8 mouse cellular contexts compared by ENCODE assay signal in the genomic region with DNA sequence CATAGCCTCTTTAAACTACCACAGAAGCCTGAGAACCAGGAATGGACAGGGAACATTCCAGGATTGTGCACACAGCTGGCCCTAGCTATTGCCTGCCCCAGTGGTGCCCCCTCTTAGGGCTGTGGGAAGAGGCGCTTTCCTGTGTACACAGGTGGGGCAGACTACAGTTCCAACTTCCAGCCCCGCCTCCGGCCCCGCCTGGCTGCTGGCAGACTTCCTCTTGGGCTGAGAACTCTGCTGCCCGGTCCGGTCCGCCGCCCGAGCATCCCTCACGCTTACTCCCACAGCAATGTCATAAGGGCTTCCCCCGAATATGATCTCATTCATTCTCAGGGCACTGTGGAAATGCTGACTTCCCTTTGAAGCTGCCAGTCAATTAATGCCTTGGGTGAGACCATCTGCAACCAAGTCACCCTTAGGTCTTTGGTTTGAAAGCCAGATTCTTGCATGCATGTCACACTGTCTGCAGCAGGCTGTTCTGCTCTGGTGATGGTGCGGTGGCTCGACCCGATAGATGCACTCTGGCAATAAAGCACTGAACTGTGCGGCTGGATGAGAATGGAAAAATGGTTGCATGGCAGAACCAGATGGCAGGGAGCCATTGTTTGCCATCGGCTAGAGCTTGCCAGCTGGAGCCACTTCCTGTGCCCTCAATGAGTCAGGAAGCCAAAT. TPM values are rescaled to one million over a fixed set of nuclear protein-coding genes. Genes with fewer than 3 reads are reported as not detected.
DNase-seq lines count a peak whose midpoint lies in the region; ATAC-seq and TF ChIP-seq lines count a peak whose summit lies in the region.

No protein-coding gene starts in this region.

- peak overlapping the region; percentile 59 for H3K27ac ChIP-seq in forebrain, embryonic 10.5 days
- H3K27ac ChIP-seq in forebrain, embryonic 12.5 days, result no peak overlapping the region
- no peak overlapping the region for H3K27ac ChIP-seq in kidney, adult 2 months (ENCODE audit: insufficient read depth, low read depth, low read length)
- peak overlapping the region; percentile 95 for H3K27ac ChIP-seq in lung, embryonic 16.5 days (ENCODE audit: low read length)
- H3K27ac ChIP-seq in neural tube, embryonic 15.5 days (replicated peaks), result no peak overlapping the region

- H3K36me3 ChIP-seq in forebrain, embryonic 10.5 days (replicated peaks), result no peaks in the 10 kb centered on the region
- H3K36me3 ChIP-seq in forebrain, embryonic 12.5 days (replicated peaks), result no peaks in the 10 kb centered on the region
- H3K36me3 ChIP-seq in kidney, adult 2 months (ENCODE audit: control insufficient read depth, insufficient read depth, low read length), result no peaks in the 10 kb centered on the region
- no peaks in the 10 kb centered on the region for H3K36me3 ChIP-seq in lung, embryonic 16.5 days (ENCODE audit: control insufficient read depth, insufficient read depth, low read length)
- H3K36me3 ChIP-seq in neural tube, embryonic 15.5 days, result no peaks in the 10 kb centered on the region

- H3K4me1 ChIP-seq in forebrain, embryonic 10.5 days, result peaks cover 13% of the 10 kb centered on the region
- peaks cover 8% of the 10 kb centered on the region for H3K4me1 ChIP-seq in forebrain, embryonic 12.5 days
- H3K4me1 ChIP-seq in kidney, adult 2 months (ENCODE audit: control insufficient read depth, insufficient read depth, low read length), result no peaks in the 10 kb centered on the region
- H3K4me1 ChIP-seq in lung, embryonic 16.5 days (replicated peaks; ENCODE audit: control insufficient read depth, insufficient read depth, low read length), result peaks cover 34% of the 10 kb centered on the region
- peaks cover 11% of the 10 kb centered on the region; the same call in 1 of the 2 replicates for H3K4me1 ChIP-seq in neural tube, embryonic 15.5 days

- no peaks in the 10 kb centered on the region for H3K9me3 ChIP-seq in forebrain, embryonic 10.5 days
- H3K9me3 ChIP-seq in forebrain, embryonic 12.5 days, result no peaks in the 10 kb centered on the region
- no peaks in the 10 kb centered on the region for H3K9me3 ChIP-seq in lung, embryonic 16.5 days (ENCODE audit: control insufficient read depth, low read length)
- no peaks in the 10 kb centered on the region for H3K9me3 ChIP-seq in neural tube, embryonic 15.5 days (replicated peaks)

- H3K27me3 ChIP-seq in forebrain, embryonic 10.5 days (ENCODE audit: poor library complexity, severe bottlenecking), result no peaks in the 10 kb centered on the region
- H3K27me3 ChIP-seq in forebrain, embryonic 12.5 days, result no peaks in the 10 kb centered on the region
- no peaks in the 10 kb centered on the region for H3K27me3 ChIP-seq in kidney, adult 2 months (replicated peaks; ENCODE audit: control insufficient read depth, insufficient read depth, low read length)
- no peaks in the 10 kb centered on the region for H3K27me3 ChIP-seq in lung, embryonic 16.5 days (ENCODE audit: control insufficient read depth, insufficient read depth, low read depth, low read length)
- no peaks in the 10 kb centered on the region for H3K27me3 ChIP-seq in neural tube, embryonic 15.5 days (replicated peaks)

- no peak for TF ChIP-seq CTCF in kidney, adult 2 months (conservative IDR thresholded peaks at IDR 0.05; ENCODE audit: insufficient read depth, insufficient read length, low read depth, low read length)

- no peak overlapping the region for H3K4me3 ChIP-seq in forebrain, embryonic 10.5 days
- H3K4me3 ChIP-seq in forebrain, embryonic 12.5 days (replicated peaks), result no peak overlapping the region
- no peak overlapping the region for H3K4me3 ChIP-seq in kidney, adult 2 months (ENCODE audit: insufficient read depth, low read depth, low read length)
- peak overlapping the region; percentile 15; the same call in 1 of the 2 replicates for H3K4me3 ChIP-seq in lung, embryonic 16.5 days (ENCODE audit: low read length)
- H3K4me3 ChIP-seq in neural tube, embryonic 15.5 days (replicated peaks), result no peak overlapping the region

- H3K9ac ChIP-seq in forebrain, embryonic 12.5 days, result no peak overlapping the region
- H3K9ac ChIP-seq in lung, embryonic 16.5 days (ENCODE audit: low read length), result peak overlapping the region; percentile 21; the same call in 1 of the 2 replicates
- no peak overlapping the region for H3K9ac ChIP-seq in neural tube, embryonic 15.5 days (replicated peaks)

- ATAC-seq in forebrain, embryonic 12.5 days (ENCODE audit: low FRiP score), result no peak
- peak; percentile 96 for ATAC-seq in lung, embryonic 16.5 days (ENCODE audit: low read depth)
- ATAC-seq in neural tube, embryonic 15.5 days (ENCODE audit: low FRiP score), result no peak

- 62% methylated on average over 16 of the region's 16 CpGs for WGBS in forebrain, embryonic 10.5 days
- 57% methylated on average over 16 of the region's 16 CpGs for WGBS in forebrain, embryonic 12.5 days
- 10% methylated on average over 16 of the region's 16 CpGs for WGBS in kidney, adult 2 months
- WGBS in lung, embryonic 16.5 days, result 23% methylated on average over 16 of the region's 16 CpGs
- 38% methylated on average over 16 of the region's 16 CpGs for WGBS in neural tube, embryonic 15.5 days

- TF ChIP-seq POLR2A in kidney, adult 2 months (IDR thresholded peaks at IDR 0.05; ENCODE audit: low read depth, low read length), result no peak

- no peak overlapping the region for H3K4me2 ChIP-seq in forebrain, embryonic 12.5 days
- peak overlapping the region; percentile 43 for H3K4me2 ChIP-seq in lung, embryonic 16.5 days (ENCODE audit: low read depth, low read length)
- H3K4me2 ChIP-seq in neural tube, embryonic 15.5 days, result peak overlapping the region; percentile 13; the same call in 1 of the 2 replicates

- no peak for DNase-seq in forebrain, embryonic 10.5 days (ENCODE audit: extremely low spot score, low spot score)
- DNase-seq in cerebellum, adult 9-11 months, result peak; percentile 24
- peak; percentile 64 for DNase-seq in heart, adult 8-10 months (ENCODE audit: low spot score)
- DNase-seq in kidney, adult 2 months, result peak; percentile 74
- DNase-seq in right cerebral cortex, adult 18-20 months, result no peak

RNA-seq across cellular contexts. Expression of gene Pbp2, which starts 13.2 kb away (rescaled TPM):
- not detected in 2 replicates for polyA plus RNA-seq in forebrain, embryonic 10.5 days (2016; fragmentation: Nextera tagmentation; extraction: Ambion mirVana)
- polyA plus RNA-seq in forebrain, embryonic 12.5 days (2016; fragmentation: Nextera tagmentation; extraction: Ambion mirVana), result not detected in 2 replicates
- not detected for total RNA-seq in heart, adult 8-10 months (2022)
- polyA plus RNA-seq in kidney, adult 2 months (2012; rRNA removed), result 0.16 TPM in 1 of 2 replicates, not detected in the other
- 0.15 and 0.49 TPM in 2 replicates for polyA plus RNA-seq in lung, embryonic 16.5 days (2015; fragmentation: Nextera tagmentation; extraction: Ambion mirVana)
- polyA plus RNA-seq in neural tube, embryonic 15.5 days (2015; fragmentation: Nextera tagmentation; extraction: Ambion mirVana), result 0.14 TPM in 1 of 2 replicates, not detected in the other

RNA-seq across cellular contexts. Expression of gene Emp1, which starts 38.9 kb away (rescaled TPM):
- polyA plus RNA-seq in forebrain, embryonic 10.5 days (2016; fragmentation: Nextera tagmentation; extraction: Ambion mirVana), result 3.4 and 5.1 TPM in 2 replicates
- 6.7 and 7.9 TPM in 2 replicates for polyA plus RNA-seq in forebrain, embryonic 12.5 days (2016; fragmentation: Nextera tagmentation; extraction: Ambion mirVana)
- 10 to 100 TPM; 24.4 to 52.4 (median 41.1) TPM for total RNA-seq in heart, adult 8-10 months (2022)
- 56.0 and 66.3 TPM in 2 replicates for polyA plus RNA-seq in kidney, adult 2 months (2012; rRNA removed)
- 114 TPM in 2 replicates for polyA plus RNA-seq in lung, embryonic 16.5 days (2015; fragmentation: Nextera tagmentation; extraction: Ambion mirVana)
- 12.3 and 19.4 TPM in 2 replicates for polyA plus RNA-seq in neural tube, embryonic 15.5 days (2015; fragmentation: Nextera tagmentation; extraction: Ambion mirVana)

Comparison
In these comparisons a context has a peak if more than half of its experiments do, and no peak if none do; other contexts are left out.
1. H3K27ac ChIP-seq: peak in forebrain, embryonic 10.5 days (single experiment) and lung, embryonic 16.5 days (single experiment); none in forebrain, embryonic 12.5 days (single experiment), kidney, adult 2 months (single experiment) and neural tube, embryonic 15.5 days (single experiment).
2. DNase-seq: peak in cerebellum, adult 9-11 months (single experiment), heart, adult 8-10 months (single experiment) and kidney, adult 2 months (single experiment); none in forebrain, embryonic 10.5 days (single experiment) and right cerebral cortex, adult 18-20 months (single experiment).